Mouse (Mus musculus) testis, adult 2 months (tissue): ENCODE measurements around the gene Gdf15.

Experiments
- CTCF ChIP-seq: fragments of 200-500 bp; IDR thresholded peaks from 2 replicates; pipeline ENCODE4 v1.5.1; 2012; ENCODE audit warnings: low read depth, mild to moderate bottlenecking, inconsistent platforms, low read length, moderate library complexity; ENCODE audit not compliant: control insufficient read depth, insufficient read depth, insufficient replicate concordance
- POLR2A ChIP-seq: fragments of 200-500 bp; IDR thresholded peaks from 2 replicates; pipeline ENCODE4 v1.6.1; 2012; ENCODE audit warnings: low read depth, mild to moderate bottlenecking, inconsistent platforms, low read length, moderate library complexity; ENCODE audit not compliant: control insufficient read depth

- no peak for TF ChIP-seq CTCF
- TF ChIP-seq POLR2A: no peak
These were observed 6.5 kb upstream of the Gdf15 start for GRCm38 (mm10) chr8:70638752-70639151.
